In genomic region chr9:109199353-109199752, GRCm38 (mm10) we compare ENCODE assay signal across 41 mouse cellular contexts. TPM values are rescaled to one million over a fixed set of nuclear protein-coding genes. Genes with fewer than 3 reads are reported as not detected.
"Had no signal": no experiment of that assay in that cellular context is flagged by ENCODE, and none has a peak within 500 bp of the region (broad histone marks: within the 10 kb centered on the region; RNA-seq: fewer than 3 reads in every experiment).

No protein-coding gene starts in this region.

- DNase-seq: gastrocnemius, adult 2 months; gastrocnemius, postnatal 10 days; gastrocnemius, postnatal 25 days; heart, adult 18-20 months; heart, postnatal 10 days; heart, postnatal 4 days; kidney, adult 18-20 months; kidney, adult 9 months; kidney, postnatal 14 days; kidney, postnatal 36 days; layer of hippocampus, adult 9-11 months; liver had no signal

- H3K4me3 ChIP-seq: gastrocnemius, adult 2 months; heart, embryonic 10.5 days; heart, embryonic 12.5 days; hindbrain, embryonic 10.5 days; hindbrain, embryonic 12.5 days; intestine, embryonic 15.5 days; kidney, embryonic 15.5 days; left cerebral cortex, adult 2 months; limb, embryonic 10.5 days; limb, embryonic 12.5 days had no signal

- H3K4me1 ChIP-seq: heart, embryonic 10.5 days; heart, embryonic 12.5 days; hindbrain, embryonic 10.5 days; hindbrain, embryonic 12.5 days; intestine, embryonic 15.5 days; kidney, embryonic 15.5 days; limb, embryonic 10.5 days; limb, embryonic 12.5 days had no signal

- H3K27me3 ChIP-seq: heart, embryonic 12.5 days; hindbrain, embryonic 12.5 days; intestine, embryonic 15.5 days; kidney, embryonic 15.5 days; limb, embryonic 12.5 days had no signal

- H3K36me3 ChIP-seq: heart, embryonic 10.5 days; heart, embryonic 12.5 days; hindbrain, embryonic 10.5 days; hindbrain, embryonic 12.5 days; intestine, embryonic 15.5 days; kidney, embryonic 15.5 days; limb, embryonic 10.5 days; limb, embryonic 12.5 days had no signal

- H3K27ac ChIP-seq: gastrocnemius, adult 2 months; heart, embryonic 10.5 days; hindbrain, embryonic 10.5 days; hindbrain, embryonic 12.5 days; hindbrain, embryonic 14.5 days; intestine, embryonic 15.5 days; kidney, embryonic 15.5 days; kidney, postnatal 0 days; left cerebral cortex, adult 2 months; limb, embryonic 10.5 days; limb, embryonic 12.5 days had no signal

RNA-seq across cellular contexts. Expression of gene Fbxw13, which starts 3.6 kb away (rescaled TPM):
- total RNA-seq: gastrocnemius, adult 2 months; gastrocnemius, postnatal 10 days; gastrocnemius, postnatal 25 days; gastrocnemius, postnatal 4 days; granulocyte monocyte progenitor cell, adult 5-6 weeks; heart, adult 18-20 months; heart, adult 8-10 months; heart, postnatal 10 days; heart, postnatal 25 days; heart, postnatal 4 days; layer of hippocampus, adult 18-20 months; layer of hippocampus, adult 8-10 months; layer of hippocampus, postnatal 14 days; left cerebral cortex, adult 2 months; left cerebral cortex, postnatal 14 days; left cerebral cortex, postnatal 36 days had no signal
- polyA plus RNA-seq: frontal cortex, adult 2 months; heart, embryonic 10.5 days; heart, embryonic 12.5 days; heart, embryonic 14.5 days; heart, embryonic 16.5 days; hindbrain, embryonic 10.5 days; hindbrain, embryonic 12.5 days; hindbrain, embryonic 14.5 days; hindbrain, embryonic 16.5 days; inflammation-experienced regulatory T-cells, adult 6 months; intestine, embryonic 15.5 days; intestine, postnatal 0 days; kidney, embryonic 15.5 days; kidney, postnatal 0 days; large intestine, adult 2 months; limb, embryonic 10.5 days; limb, embryonic 12.5 days; limb, embryonic 14.5 days; liver, embryonic 11.5 days had no signal

RNA-seq across cellular contexts. Expression of gene Fbxw20, which starts 35.2 kb away (rescaled TPM):
- total RNA-seq: gastrocnemius, adult 2 months; gastrocnemius, postnatal 10 days; gastrocnemius, postnatal 25 days; gastrocnemius, postnatal 4 days; granulocyte monocyte progenitor cell, adult 5-6 weeks; heart, adult 18-20 months; heart, adult 8-10 months; heart, postnatal 10 days; heart, postnatal 25 days; heart, postnatal 4 days; layer of hippocampus, adult 18-20 months; layer of hippocampus, adult 8-10 months; layer of hippocampus, postnatal 14 days; left cerebral cortex, adult 2 months; left cerebral cortex, postnatal 14 days; left cerebral cortex, postnatal 36 days had no signal
- polyA plus RNA-seq: frontal cortex, adult 2 months; heart, embryonic 10.5 days; heart, embryonic 12.5 days; heart, embryonic 14.5 days; heart, embryonic 16.5 days; hindbrain, embryonic 10.5 days; hindbrain, embryonic 12.5 days; hindbrain, embryonic 14.5 days; inflammation-experienced regulatory T-cells, adult 6 months; intestine, embryonic 15.5 days; intestine, postnatal 0 days; kidney, embryonic 15.5 days; kidney, postnatal 0 days; large intestine, adult 2 months; limb, embryonic 10.5 days; limb, embryonic 12.5 days; limb, embryonic 14.5 days; liver, embryonic 11.5 days had no signal

RNA-seq across cellular contexts. Expression of gene Fbxw21, which starts 37.5 kb away (rescaled TPM):
- total RNA-seq: gastrocnemius, adult 2 months; gastrocnemius, postnatal 10 days; gastrocnemius, postnatal 25 days; gastrocnemius, postnatal 4 days; granulocyte monocyte progenitor cell, adult 5-6 weeks; heart, adult 18-20 months; heart, adult 8-10 months; heart, postnatal 10 days; heart, postnatal 25 days; heart, postnatal 4 days; layer of hippocampus, adult 18-20 months; layer of hippocampus, adult 8-10 months; layer of hippocampus, postnatal 14 days; left cerebral cortex, adult 2 months; left cerebral cortex, postnatal 14 days; left cerebral cortex, postnatal 36 days had no signal
- polyA plus RNA-seq: frontal cortex, adult 2 months; heart, embryonic 10.5 days; heart, embryonic 12.5 days; heart, embryonic 14.5 days; heart, embryonic 16.5 days; hindbrain, embryonic 10.5 days; hindbrain, embryonic 12.5 days; hindbrain, embryonic 14.5 days; hindbrain, embryonic 16.5 days; inflammation-experienced regulatory T-cells, adult 6 months; intestine, embryonic 15.5 days; intestine, postnatal 0 days; kidney, embryonic 15.5 days; kidney, postnatal 0 days; large intestine, adult 2 months; limb, embryonic 10.5 days; limb, embryonic 12.5 days; limb, embryonic 14.5 days; liver, embryonic 11.5 days had no signal
